Mouse (Mus musculus): ENCODE measurements around the gene Gabbr1. TPM values are rescaled to one million over a fixed set of nuclear protein-coding genes. Genes with fewer than 3 reads are reported as not detected.

Gabbr1 gene
- polyA plus RNA-seq, 1 experiment: 135 TPM

DNA sequence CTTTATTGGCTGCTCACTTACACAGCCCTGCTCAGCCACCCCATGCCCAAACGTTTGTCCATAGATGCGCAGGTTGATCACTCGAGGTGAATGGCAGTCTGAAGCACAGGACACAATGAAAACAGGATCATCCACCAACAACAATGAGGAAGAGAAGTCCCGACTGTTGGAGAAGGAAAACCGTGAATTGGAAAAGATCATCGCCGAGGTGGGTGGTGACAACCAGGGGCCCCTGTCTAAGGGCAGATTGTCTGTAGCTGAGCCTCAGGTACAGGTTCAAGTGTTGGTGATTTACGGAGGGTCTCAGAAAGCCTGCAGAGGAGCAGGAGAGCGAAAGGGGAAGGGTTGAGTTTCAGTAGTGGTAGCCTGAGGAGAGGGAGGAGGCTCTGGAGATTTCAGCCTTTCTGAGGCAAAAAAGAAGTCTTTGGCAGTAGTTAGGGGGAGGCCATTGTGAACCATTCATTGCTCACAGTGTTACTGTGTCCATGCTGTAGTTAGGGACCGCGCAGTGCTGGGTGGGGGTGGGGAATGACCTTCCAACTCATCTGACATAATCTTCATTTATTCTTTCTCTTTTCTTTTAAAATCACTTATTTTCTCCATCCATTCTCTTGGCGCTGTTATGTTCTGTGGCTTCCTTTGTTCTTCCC is 26.4 kb downstream of the Gabbr1 start:
- TF ChIP-seq CTCF (IDR thresholded peaks at IDR 0.05; ENCODE audit: borderline replicate concordance, control insufficient read depth, extremely low read depth, insufficient read depth, low read length, poor library complexity) (no peak), POLR2A (IDR thresholded peaks at IDR 0.05; ENCODE audit: control insufficient read depth, extremely low read depth, insufficient read depth, low read length, poor library complexity) (no peak)
- H3K36me3 ChIP-seq (ENCODE audit: control insufficient read depth, insufficient read depth, low read length): peaks cover 41% of the 10 kb centered on the region
- 96% methylated on average over 12 of the region's 12 CpGs for WGBS
- no peak overlapping the region for H3K4me3 ChIP-seq (ENCODE audit: control insufficient read depth, insufficient read depth, low read length)
- no peak for DNase-seq
- H3K27ac ChIP-seq (ENCODE audit: control insufficient read depth, insufficient read depth, low read length): no peak overlapping the region
- no peaks in the 10 kb centered on the region for H3K27me3 ChIP-seq (ENCODE audit: control insufficient read depth, insufficient read depth, low read length)
- H3K4me1 ChIP-seq (replicated peaks; ENCODE audit: control insufficient read depth, insufficient read depth, low read length): no peaks in the 10 kb centered on the region

DNA sequence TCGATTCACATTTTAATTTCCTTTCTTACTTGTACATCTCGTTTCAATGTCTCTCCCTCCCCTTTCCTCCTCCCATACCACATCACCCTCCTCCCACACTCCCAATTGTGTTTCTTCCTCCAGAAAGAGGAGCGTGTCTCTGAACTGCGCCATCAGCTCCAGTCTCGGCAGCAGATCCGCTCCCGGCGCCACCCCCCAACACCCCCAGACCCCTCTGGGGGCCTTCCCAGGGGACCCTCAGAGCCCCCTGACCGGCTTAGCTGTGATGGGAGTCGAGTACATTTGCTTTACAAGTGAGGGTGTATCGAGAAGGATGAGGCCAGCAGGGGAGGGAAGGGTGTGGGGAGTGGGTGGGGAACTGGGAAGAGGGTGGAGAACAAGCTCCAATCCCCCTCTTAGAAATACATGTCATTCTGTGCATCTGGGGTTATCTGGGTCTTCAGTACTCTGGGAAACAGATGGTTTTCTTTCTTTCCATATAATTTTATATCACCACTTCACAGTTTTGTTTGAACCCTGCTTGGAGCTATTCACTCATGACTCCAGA is 27.0 kb downstream of the Gabbr1 start:
- no peak for DNase-seq
- WGBS: 89% methylated on average over 11 of the region's 11 CpGs
- Histone ChIP-seq H3K4me3 (ENCODE audit: control insufficient read depth, insufficient read depth, low read length) (no peak overlapping the region), H3K36me3 (ENCODE audit: control insufficient read depth, insufficient read depth, low read length) (peaks cover 35% of the 10 kb centered on the region), H3K4me1 (replicated peaks; ENCODE audit: control insufficient read depth, insufficient read depth, low read length) (no peaks in the 10 kb centered on the region), H3K27ac (ENCODE audit: control insufficient read depth, insufficient read depth, low read length) (no peak overlapping the region), H3K27me3 (ENCODE audit: control insufficient read depth, insufficient read depth, low read length) (no peaks in the 10 kb centered on the region)
- no peak for TF ChIP-seq POLR2A (IDR thresholded peaks at IDR 0.05; ENCODE audit: control insufficient read depth, extremely low read depth, insufficient read depth, low read length, poor library complexity)
- no peak for TF ChIP-seq CTCF (IDR thresholded peaks at IDR 0.05; ENCODE audit: borderline replicate concordance, control insufficient read depth, extremely low read depth, insufficient read depth, low read length, poor library complexity)

DNA sequence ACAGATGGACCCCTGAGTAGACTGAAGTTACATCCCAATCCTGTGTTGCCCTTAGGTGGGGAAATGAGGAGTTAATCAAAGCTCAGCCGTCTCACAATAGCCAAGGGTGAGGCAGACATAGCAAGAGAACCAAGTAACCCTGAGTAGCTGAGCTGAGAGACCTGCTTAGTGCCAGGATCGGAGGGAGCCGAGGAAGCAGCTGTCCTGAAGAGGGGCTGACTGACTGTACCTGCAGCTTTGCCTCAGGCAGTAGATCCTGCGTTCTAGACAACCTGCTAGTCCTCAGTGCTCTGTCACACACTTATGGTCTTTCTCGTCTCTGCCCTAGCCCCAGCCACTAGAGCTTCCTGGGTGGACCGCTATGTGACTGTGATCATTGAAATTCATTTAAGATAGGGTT is 29.4 kb downstream of the Gabbr1 start:
- DNase-seq: no peak
- Histone ChIP-seq H3K27me3 (ENCODE audit: control insufficient read depth, insufficient read depth, low read length) (no peaks in the 10 kb centered on the region), H3K36me3 (ENCODE audit: control insufficient read depth, insufficient read depth, low read length) (peaks cover 27% of the 10 kb centered on the region), H3K4me1 (replicated peaks; ENCODE audit: control insufficient read depth, insufficient read depth, low read length) (no peaks in the 10 kb centered on the region), H3K27ac (ENCODE audit: control insufficient read depth, insufficient read depth, low read length) (no peak overlapping the region), H3K4me3 (ENCODE audit: control insufficient read depth, insufficient read depth, low read length) (no peak overlapping the region)
- TF ChIP-seq CTCF (IDR thresholded peaks at IDR 0.05; ENCODE audit: borderline replicate concordance, control insufficient read depth, extremely low read depth, insufficient read depth, low read length, poor library complexity) (no peak), POLR2A (IDR thresholded peaks at IDR 0.05; ENCODE audit: control insufficient read depth, extremely low read depth, insufficient read depth, low read length, poor library complexity) (no peak)
- 98% methylated on average over 6 of the region's 6 CpGs for whole genome bisulfite sequencing

DNA sequence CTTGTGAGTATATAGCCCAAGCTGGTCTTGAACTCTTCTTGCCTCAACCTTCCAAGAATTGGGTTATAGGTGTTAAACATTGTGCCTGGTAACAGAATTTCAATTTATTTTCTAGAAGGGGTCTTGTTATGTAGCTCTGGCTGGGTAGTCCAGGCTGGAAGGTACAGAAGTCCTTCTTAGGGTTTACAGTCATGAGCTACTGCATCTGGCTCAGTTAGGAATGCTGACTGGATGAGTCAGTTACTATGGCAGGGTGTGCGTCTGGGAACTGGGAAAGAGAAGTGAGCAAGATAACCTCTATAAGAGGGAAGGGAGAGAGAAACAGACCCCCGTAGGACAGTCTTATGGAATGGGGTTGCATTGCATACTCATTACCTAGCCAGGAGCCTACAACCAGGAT is 30.0 kb downstream of the Gabbr1 start:
- H3K36me3 ChIP-seq (ENCODE audit: control insufficient read depth, insufficient read depth, low read length): peaks cover 21% of the 10 kb centered on the region
- H3K27ac ChIP-seq (ENCODE audit: control insufficient read depth, insufficient read depth, low read length): no peak overlapping the region
- no peak for DNase-seq
- H3K4me1 ChIP-seq (replicated peaks; ENCODE audit: control insufficient read depth, insufficient read depth, low read length): no peaks in the 10 kb centered on the region
- no peaks in the 10 kb centered on the region for H3K27me3 ChIP-seq (ENCODE audit: control insufficient read depth, insufficient read depth, low read length)
- H3K4me3 ChIP-seq (ENCODE audit: control insufficient read depth, insufficient read depth, low read length): no peak overlapping the region
- WGBS: 94% methylated on average over 2 of the region's 2 CpGs
- TF ChIP-seq POLR2A (IDR thresholded peaks at IDR 0.05; ENCODE audit: control insufficient read depth, extremely low read depth, insufficient read depth, low read length, poor library complexity) (no peak), CTCF (IDR thresholded peaks at IDR 0.05; ENCODE audit: borderline replicate concordance, control insufficient read depth, extremely low read depth, insufficient read depth, low read length, poor library complexity) (no peak)

DNA sequence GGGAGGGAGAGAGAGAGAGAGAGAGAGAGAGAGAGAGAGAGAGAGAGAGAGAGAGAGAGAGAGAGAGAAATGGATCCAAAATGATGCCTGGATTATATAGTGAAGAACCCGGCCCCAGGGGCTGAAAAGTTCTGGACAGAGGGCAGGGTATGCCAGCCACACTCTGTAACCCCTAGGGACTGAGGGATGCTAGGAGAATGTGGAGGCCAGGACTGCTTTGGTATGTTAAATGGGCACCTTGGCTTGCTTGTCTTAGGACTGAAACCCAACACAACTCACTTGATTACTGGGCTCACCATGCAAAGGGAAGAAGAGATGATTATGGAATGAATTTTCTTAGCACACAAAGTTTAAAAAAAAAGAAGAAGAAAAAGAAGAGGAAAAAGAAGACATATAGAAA is 32.4 kb downstream of the Gabbr1 start:
- Histone ChIP-seq H3K4me3 (ENCODE audit: control insufficient read depth, insufficient read depth, low read length) (no peak overlapping the region), H3K27me3 (ENCODE audit: control insufficient read depth, insufficient read depth, low read length) (no peaks in the 10 kb centered on the region), H3K27ac (ENCODE audit: control insufficient read depth, insufficient read depth, low read length) (no peak overlapping the region), H3K36me3 (ENCODE audit: control insufficient read depth, insufficient read depth, low read length) (peaks cover 6% of the 10 kb centered on the region; the same call in 1 of the 2 replicates), H3K4me1 (replicated peaks; ENCODE audit: control insufficient read depth, insufficient read depth, low read length) (no peaks in the 10 kb centered on the region)
- WGBS: 86% methylated on average over 1 of the region's 1 CpGs
- DNase-seq: no peak
- TF ChIP-seq POLR2A (IDR thresholded peaks at IDR 0.05; ENCODE audit: control insufficient read depth, extremely low read depth, insufficient read depth, low read length, poor library complexity) (no peak), CTCF (IDR thresholded peaks at IDR 0.05; ENCODE audit: borderline replicate concordance, control insufficient read depth, extremely low read depth, insufficient read depth, low read length, poor library complexity) (no peak)

DNA sequence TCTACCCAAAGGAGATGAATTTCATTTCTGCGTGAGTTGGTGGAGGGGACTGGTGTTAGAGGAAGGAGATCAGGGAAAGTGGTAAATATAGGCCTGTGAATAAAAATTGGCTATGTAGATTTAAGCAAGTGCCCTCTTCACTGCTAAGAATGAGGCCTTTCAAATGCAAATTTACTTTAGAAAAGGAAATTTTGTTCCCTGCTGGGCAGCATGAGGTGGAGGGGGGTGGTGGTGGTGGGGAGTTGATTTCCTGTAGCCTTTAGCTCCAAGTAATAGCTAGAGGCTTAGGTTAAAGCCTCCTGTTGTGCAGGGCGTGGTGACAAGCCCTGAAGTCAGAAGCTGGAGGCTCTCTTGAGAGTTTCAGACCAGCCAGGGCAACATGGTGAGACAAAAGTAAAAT is 33.2 kb downstream of the Gabbr1 start:
- H3K4me1 ChIP-seq (replicated peaks; ENCODE audit: control insufficient read depth, insufficient read depth, low read length): no peaks in the 10 kb centered on the region
- DNase-seq: no peak
- no peaks in the 10 kb centered on the region for H3K27me3 ChIP-seq (ENCODE audit: control insufficient read depth, insufficient read depth, low read length)
- no peak overlapping the region for H3K4me3 ChIP-seq (ENCODE audit: control insufficient read depth, insufficient read depth, low read length)
- TF ChIP-seq POLR2A (IDR thresholded peaks at IDR 0.05; ENCODE audit: control insufficient read depth, extremely low read depth, insufficient read depth, low read length, poor library complexity) (no peak), CTCF (IDR thresholded peaks at IDR 0.05; ENCODE audit: borderline replicate concordance, control insufficient read depth, extremely low read depth, insufficient read depth, low read length, poor library complexity) (no peak)
- no peak overlapping the region for H3K27ac ChIP-seq (ENCODE audit: control insufficient read depth, insufficient read depth, low read length)
- 79% methylated on average over 2 of the region's 2 CpGs for WGBS
- peaks cover 4% of the 10 kb centered on the region; the same call in 1 of the 2 replicates for H3K36me3 ChIP-seq (ENCODE audit: control insufficient read depth, insufficient read depth, low read length)

All from thymus, adult 2 months (tissue).